Mouse (Mus musculus): ENCODE data around the gene Col1a1.
"Not testable (repeated sequence)": the region's sequence is repeated elsewhere in the genome, so short reads cannot be mapped to it uniquely, and the experiment has no call there.

Gene Col1a1

DNA sequence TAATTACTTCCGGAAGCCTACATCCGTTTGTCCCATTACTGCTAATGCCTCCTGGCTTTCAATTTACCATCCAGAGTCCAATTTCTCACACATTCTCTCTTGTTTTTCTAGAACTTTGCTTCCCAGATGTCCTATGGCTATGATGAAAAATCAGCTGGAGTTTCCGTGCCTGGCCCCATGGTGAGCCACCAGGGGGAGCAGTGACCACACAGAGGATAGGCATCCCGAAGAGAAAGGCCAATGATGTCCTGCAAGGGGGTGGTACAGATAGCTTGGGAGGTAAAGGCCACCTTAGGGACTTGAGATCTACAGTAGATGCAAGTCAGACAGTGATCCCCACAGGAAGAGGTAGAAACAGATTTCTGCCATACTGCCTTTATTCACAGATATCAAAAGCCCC lies 3.3 kb downstream of the Col1a1 start:
- DNase-seq = peak; percentile 90

DNA sequence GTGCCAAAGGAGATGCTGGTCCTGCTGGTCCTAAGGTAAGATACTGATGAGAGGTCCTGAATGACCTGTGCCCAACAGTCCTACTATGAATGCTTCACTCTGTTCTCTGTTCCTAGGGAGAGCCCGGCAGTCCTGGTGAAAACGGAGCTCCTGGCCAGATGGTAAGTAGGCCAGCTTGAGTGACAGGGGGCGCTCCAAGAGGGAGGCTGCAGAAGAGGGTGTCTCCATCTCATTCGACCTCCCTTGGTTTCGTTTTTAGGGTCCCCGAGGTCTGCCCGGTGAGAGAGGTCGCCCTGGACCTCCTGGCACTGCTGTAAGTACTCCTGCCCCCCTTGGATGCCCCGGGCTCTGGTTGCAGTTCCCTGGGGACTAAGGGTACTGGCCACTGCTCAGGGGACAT lies 5.1 kb downstream of the Col1a1 start:
- no peak for DNase-seq

DNA sequence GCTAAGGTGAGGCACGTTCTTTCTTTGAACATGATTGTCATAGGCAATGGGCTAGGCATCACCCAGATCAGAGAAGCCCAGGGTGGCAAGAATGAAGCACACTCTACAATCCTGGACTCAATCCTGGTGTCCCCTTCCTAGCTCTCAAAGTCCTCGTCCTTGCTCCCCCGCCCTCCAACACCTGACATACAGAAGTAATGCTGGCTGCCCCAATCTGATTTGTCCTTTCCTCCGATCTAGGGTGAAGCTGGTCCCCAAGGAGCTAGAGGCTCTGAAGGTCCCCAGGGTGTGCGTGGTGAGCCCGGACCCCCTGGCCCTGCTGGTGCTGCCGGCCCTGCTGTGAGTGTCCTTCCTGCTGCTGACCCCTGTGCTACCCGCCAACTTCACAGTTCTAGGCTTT lies 5.8 kb downstream of the Col1a1 start:
- DNase-seq = no peak

DNA sequence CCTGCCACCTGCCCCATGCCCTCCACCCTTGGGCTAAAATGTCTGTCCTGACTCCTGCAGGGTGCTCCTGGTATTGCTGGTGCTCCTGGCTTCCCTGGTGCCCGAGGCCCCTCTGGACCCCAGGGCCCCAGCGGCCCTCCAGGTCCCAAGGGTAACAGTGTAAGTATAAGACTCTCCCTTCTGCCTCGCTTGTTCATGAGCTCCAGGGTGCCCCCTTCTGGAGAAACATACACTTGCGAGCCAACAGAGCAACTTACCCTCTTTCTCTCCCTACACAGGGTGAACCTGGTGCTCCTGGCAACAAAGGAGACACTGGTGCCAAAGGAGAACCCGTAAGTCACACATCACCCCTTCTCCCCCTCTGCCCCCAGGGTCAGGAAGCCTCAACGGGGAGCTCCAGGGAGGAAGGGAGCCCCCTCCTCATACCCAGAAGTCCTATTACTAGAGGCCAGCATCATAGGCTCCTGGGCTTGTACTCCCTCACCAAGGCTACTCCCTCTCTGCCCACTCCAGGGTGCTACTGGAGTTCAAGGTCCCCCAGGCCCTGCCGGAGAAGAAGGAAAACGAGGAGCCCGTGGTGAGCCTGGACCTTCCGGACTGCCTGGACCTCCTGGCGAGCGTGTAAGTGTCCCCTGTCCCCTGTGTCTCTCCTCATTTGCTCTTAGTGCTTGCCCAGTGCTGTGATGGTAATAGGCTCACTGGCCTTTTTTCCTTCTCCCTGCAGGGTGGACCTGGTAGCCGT lies 6.4 kb downstream of the Col1a1 start:
- peak; percentile 67 for DNase-seq

DNA sequence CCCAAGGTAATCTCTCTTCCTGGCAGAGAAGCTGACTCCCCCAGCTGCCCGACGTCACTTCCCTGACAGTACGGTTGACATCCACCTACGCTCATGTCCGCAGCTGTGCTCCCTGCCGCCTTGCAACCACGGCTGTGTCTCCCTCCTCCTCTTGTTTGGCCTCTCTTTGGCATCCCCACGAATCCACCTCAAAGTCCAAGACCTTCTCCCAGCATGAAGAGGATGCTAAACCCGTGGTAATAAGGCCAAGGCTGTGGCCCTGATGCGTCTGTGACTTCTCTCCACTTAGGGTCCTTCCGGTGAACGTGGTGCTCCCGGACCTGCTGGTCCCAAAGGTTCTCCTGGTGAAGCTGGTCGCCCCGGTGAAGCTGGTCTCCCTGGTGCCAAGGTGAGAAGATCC lies 7.0 kb downstream of the Col1a1 start:
- DNase-seq = no peak

DNA sequence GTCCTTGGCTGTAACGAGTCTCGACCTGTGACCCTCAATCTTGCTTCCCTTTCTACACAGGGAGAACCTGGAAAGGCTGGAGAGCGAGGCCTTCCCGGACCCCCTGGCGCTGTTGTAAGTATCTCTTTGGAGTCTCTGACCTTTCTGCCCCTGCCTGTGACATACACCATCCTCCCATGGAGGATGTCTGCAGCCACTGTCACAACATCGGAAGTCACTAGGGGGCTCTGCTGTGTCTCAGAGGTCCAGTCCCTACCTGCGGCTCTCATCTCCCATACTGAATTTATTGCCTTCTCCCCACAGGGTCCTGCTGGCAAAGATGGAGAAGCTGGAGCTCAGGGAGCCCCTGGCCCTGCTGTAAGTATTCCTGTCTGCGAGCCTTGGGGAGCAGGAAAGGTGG lies 8.3 kb downstream of the Col1a1 start:
- DNase-seq = peak; percentile 33

DNA sequence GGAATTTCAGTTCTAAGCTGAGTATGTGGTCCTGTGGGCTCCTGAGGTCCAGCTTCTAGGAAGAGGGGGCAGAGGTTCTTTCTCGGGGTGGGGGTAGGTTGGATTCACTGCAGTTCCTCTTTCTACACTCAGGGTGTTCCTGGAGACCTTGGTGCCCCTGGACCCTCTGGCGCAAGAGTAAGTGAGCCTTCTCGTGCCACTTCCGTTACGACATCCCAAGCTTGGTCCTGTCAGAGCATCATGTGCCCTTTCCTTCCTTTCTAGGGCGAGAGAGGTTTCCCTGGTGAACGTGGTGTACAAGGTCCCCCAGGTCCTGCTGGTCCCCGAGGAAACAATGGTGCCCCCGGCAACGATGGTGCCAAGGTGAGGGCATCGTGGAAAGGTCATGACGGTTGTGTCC lies 9.2 kb downstream of the Col1a1 start:
- no peak for DNase-seq

DNA sequence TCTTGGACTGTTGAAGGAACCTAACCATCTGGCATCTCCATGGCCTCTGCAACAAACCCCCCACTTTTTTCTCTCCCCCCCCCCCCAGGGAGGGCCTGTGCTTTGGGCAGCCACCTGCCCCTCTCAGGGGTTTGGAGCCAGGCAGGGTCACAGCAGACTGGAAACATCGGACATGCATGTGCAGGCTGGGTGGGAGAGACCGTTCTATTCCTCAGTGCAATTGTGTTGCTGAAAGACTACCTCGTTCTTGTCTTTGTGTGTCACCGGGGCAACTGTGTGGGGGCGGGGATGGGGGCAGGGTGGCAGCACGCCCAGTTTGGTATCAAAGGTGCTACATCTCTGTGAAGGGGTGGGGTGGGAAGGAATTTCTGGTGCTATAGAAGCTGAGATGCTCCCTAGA lies 16.1 kb downstream of the Col1a1 start:
- DNase-seq = no peak

DNA sequence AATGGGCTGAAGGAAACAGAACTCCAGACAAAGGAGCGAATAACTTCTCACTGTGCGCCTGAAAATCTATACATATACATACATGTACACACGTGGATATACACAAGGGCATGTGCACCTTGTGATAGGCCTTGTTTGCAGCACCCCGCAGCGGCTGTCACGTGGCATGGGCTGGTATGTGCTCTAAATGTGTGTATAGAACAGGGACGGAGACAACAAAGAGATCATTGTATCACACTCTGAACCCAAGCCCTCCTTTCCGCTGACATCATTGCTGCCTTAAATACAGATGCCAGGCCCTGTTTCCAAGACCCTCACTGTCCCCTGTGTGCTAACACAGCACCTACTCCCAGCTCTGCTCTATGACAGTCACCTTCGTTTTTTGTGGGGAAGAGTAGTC lies 19.1 kb downstream of the Col1a1 start:
- no peak for DNase-seq

DNA sequence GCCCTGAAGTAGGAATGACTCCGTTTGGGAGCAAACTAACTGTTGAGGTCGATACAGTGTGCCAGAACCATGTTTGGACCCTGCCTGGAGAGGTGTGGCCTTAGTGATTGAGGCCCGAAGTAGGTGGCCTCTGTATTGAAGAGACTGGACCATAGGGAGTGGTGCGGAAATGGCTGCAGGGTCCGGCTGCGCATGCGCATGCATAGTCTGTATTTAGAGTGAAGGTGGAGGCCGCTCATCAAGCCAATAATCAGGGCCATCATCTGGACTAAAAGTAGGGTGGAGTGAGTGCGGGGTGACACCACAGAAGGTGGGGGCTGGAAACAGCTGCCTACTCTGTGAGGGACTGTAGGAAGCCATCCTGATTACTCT lies 21.7 kb downstream of the Col1a1 start:
- peak; percentile 58 for DNase-seq

DNA sequence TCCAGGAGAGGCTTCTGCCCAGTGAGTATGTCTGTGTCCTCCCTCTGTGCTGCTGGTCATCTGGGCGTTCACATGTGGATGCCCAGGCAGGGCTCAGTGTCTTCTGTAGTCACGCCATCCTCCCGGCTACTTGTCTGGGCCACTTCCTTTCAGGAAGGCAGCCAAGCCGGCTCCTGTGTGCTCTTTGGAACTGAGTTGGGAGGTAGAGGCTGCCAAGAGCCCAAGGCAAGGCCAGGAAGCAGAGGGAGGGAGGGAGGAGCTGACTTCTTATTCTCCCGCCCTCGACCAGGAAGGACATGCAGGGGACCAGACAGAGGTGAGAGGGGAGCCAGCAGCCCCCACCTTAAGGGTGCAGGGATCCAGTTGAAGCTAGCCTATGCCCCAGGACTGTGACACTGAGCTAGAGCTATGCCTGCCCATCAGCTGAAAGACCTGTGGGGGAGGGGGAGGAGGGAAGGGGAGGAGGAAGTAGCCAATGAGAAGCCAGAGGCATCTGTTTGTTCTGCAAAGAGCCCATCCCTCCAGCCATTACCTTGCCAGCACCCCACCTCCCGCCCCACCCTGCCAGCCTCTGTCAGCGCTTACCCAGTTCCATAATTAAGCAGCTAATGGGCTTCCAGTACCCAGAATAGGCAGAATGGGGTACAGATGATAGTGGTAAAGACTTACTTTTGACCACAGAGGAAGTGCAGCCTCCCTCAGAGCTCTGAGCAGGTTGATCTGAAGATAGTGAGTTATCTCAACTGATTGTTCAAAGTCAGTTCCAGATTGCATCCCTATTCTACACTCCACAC lies 22.2 kb downstream of the Col1a1 start:
- DNase-seq = peak; percentile 84

DNA sequence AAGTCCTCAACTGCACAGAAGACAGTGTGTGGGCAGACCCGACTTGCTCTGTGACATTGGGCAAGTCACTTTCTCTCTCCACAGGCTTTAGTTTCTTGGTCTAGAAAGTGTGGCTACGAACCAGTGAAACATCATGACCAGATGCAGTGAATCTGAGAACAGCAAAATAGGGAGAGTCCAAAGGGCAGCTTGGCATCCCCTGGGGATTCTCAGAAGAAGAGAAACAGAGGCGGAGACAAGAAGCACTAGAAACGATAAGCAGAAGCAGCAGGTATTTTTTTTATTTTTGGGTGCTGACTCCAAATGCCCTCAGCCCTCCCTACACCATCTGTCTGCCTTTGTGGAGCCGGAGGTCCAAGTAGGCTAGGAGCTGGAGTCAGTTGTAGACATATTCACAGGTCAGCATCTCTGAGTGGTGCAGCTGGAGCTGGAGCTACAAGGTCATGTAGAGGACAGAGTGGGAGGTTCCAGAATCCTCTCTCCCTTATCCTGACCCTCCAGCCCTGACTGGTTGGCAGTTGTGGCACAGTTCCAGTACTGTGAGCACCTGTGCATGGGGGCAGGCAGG lies 26.6 kb downstream of the Col1a1 start:
- no peak for DNase-seq

DNA sequence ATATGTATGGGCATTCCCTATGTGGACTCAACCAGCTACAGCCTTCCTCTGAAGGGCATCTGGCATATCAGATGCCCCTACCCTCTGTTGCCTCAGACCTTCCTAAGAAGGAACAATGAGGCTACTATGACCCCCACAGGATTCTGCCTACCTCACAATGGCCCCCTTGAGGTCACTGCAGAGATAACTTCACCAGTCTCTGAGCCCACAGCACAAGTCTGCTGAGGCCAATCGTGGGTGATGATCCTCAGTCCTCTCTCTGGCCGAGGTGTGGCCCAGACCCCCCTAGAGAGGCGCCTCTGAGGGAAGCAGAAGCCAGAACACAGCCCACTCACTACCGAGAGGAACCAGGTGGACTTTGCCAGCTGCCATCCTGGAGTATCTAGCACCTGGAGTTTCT lies 31.4 kb downstream of the Col1a1 start, which contains the start of gene Hils1:
Gene Hils1, plus strand, starts transcription at position 175 of the 400 bp plus-strand sequence.
- DNase-seq = no peak

DNA sequence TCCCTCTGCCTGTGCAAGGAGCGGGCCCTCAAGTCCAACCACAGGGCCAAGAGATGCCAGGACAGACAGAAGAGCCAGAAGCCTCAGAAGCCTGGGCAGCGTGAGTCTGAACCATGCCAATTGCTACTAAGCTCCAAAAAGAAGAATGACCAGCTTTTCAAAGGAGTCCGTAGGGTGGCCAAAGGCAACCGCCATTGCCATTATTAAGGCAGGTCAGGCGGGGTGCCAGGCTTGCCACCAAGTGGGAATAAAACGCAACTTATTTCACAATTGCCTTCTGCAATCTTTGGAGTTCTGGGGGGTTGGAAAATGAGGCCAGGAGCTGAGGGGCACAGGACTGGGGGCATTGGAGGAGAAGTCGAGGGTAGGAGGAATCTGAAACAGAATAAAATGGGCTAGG lies 32.2 kb downstream of the Col1a1 start:
- DNase-seq = no peak

DNA sequence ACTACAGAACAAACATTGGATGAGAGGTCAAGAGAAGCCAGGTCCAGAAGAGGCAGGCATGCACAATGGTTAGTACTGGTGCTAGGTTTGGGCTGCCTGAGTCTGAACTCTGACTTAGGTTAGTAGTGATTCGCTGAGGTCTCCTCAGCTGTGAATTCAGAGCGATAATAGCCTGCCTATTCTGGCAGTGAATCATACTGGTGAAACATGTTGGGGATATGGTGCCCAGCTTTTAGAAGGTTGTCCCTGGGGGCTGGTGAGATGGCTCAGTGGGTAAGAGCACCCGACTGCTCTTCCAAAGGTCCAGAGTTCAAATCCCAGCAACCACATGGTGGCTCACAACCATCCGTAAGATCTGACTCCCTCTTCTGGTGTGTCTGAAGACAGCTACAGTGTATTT lies 33.7 kb downstream of the Col1a1 start:
- DNase-seq = not testable (repeated sequence)

DNA sequence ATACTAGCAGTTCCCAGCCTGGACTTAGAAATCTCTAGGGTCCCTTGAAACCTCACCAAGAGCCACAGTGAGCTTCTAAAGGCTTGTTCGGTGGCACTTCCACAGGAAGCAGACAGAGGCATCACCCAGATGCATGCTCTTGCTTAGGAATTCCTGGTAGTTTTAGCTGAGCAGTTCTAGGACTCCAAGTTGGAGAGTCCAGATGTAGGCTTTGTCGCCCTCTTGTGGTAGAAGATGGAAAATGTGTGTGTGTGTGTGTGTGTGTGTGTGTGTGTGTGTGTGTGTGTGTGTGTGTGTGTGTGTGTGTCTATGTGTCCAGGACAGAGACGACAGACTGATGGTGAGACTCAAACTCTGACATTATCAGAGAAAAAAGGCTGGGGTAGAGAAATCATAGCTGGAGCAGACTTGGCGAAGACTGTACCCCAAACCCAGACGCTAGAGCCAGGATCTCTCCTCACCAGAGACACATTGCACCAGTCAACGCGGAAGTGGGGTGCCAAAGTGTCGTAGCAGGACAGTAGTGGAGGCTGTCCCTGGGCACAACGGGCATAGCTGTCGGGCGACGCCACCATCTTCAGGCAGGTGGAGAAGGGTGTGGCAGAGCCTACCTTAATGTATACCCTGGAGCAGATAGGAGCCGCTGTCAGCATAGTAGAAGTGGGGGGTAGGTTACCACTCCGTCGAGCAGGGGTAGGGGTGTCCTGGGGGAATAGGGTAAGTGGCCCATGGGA lies 34.4 kb downstream of the Col1a1 start:
- peak; percentile 88 for DNase-seq

DNA sequence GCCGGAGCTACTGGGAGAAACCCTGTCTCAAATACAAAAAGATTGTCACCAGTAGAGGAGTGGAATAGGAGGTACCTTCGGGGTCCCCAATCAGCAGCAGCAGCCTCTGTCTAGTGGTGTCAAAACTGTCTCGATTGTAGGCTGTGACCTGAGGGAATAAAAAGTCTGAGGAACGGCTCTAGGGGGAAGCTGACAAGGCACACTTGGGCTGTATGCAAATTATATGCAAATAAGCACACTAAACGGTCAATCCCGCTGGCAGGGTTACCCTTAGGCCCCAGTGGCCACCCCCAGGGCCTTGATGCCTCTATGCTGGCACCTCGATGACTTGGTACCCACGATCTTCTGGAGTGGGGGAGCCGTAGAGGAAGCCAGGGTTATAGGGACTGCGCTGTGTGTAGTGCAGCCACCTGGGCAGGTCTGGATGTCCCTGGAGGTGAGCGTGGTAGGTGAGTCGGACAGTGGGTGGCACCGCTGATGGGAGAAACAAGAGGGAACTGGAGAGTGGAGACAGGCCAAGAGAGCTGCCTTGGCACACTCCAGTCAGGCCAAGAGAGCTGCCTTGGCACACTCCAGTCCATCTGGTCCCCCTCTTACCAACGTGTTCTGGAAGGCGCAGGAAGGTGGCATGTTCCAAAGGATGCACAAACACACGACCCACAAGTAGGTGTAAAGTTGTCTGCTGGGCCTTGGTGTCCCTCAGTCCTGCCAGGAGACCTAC lies 36.0 kb downstream of the Col1a1 start:
- DNase-seq = no peak

DNA sequence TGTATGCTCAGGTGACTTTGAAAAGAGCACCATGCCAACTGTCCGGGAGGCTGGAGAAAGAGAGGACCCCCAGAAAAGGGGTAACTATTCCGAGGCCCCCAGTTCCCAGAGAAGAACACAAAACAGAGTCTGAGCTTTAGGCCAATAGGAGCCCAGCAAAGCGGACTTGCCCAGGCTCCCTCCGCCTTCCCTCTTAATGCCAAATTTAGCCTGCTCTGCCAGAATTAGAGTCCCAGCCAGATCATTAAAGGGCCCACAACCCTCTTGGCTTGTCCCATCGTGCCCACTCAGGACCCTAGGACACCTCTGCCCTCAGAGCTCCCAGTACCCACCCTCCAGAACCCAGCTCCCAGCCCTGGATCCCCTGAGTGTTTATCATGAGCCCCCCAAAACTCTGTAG lies 36.9 kb downstream of the Col1a1 start:
- no peak for DNase-seq

DNA sequence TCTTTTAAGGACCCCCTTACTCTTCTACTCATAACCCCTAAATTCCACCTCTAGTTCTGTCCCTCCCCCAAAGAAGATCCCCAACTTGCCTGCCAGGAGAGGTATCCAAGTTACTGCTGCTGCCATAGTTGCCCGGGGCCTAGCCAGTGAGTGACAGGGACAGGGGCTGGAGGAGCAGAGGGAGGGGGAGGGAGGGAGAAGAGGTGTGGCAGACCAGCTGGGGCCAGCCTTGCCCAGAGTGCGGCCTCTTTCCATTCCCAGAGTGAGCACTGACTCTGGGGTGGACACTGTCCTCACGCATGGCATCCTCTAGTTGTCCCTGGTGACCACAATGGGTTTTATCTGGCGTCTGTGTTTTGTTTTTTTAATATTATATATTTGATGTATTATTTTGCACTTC lies 37.3 kb downstream of the Col1a1 start:
- no peak for DNase-seq

DNA sequence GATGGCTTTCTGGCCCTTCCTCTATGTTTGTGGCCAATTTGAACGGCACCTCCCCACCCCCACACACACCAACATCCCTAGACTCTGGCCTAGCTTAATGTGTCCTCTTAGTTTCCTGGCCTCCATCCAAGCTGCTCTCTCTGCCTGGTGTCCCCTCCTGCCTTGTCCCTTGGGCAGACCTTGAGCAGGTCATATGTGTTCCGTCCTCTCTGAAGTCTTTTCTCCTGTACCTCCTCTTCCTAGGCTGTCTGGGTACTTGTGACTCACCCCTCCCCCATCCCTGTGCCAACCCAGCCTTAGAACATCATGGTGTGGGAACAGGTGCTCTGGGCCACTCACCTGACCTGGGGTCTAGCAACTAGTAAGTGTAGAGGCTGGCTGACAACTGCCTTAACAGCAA lies 38.9 kb downstream of the Col1a1 start:
- no peak for DNase-seq

DNA sequence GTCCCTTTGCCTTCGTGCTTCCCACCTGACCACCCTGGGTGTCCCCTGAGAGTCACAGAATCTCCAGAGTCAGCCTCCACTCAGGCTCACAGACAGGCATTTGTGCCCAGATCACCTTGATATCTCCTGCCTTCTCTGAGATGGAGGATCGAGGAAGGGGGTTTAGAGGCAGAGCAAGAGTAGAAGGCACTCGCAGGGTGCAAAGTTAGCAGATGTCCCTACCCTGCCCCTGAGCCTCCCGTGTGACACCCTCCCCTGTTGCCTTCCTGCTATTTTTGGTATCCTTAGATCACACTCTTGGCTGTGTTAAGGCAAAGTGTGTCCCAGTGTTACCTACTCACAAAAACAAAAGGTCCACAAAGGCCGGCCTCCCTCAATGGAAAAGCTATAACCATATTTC lies 40.2 kb downstream of the Col1a1 start, which contains the start of gene Sgca:
Gene Sgca, minus strand, starts transcription at position 129 of the 400 bp plus-strand sequence.
- no peak for DNase-seq

DNA sequence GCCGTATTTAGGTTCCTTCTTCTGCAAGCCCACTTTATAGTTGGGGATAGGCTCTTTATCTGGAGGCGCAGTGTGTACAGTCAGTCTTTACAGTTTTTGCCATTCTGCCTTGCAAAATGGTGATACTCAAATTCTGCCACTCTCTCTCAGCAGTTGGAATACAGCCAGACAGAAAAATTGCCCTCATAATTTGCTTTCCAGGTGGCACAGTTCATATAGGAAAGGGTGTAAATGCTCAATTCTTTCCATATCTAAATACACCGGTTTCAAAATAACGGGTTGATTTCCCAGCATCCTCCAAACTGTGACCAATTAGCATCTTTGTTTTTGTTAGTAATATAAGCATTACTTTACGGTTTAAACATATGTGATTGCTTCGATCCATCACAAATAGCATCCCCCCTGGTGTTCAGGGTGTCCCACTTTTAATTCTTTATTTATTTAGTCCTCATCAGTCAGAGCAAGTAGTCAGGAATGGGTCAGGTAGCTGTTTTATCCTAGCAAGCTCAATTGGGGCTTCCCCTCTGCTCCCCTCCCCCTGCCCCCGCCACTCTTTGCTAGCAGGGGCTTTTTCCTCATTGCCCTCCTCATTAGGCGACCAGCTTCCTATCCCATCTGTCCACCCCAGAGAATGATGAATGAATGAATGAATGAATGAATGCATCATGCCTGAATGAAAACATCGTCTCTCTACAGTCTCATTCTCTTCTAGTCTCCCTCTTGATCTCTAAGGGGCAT lies 42.3 kb downstream of the Col1a1 start:
- DNase-seq = no peak
